Mouse (Mus musculus): ENCODE data around the gene Cpa4.

GRCm38 (mm10) chr6:30586886-30587442, 18.8 kb downstream of the Cpa4 start:
- no peak for TF ChIP-seq CTCF (IDR thresholded peaks at IDR 0.05; ENCODE audit: borderline replicate concordance, insufficient read depth, low read depth, low read length)
- TF ChIP-seq POLR2A (IDR thresholded peaks at IDR 0.05; ENCODE audit: borderline replicate concordance, insufficient read depth, low read length): no peak
